Mouse (Mus musculus) hematopoietic stem cell, adult 5-6 weeks (primary cell): ENCODE data around the gene Gm3417. TPM values are rescaled to one million over a fixed set of nuclear protein-coding genes. Genes with fewer than 3 reads are reported as not detected.
"Not testable (repeated sequence)": the region's sequence is repeated elsewhere in the genome, so short reads cannot be mapped to it uniquely, and the experiment has no call there.

Experiments used
- ATAC-seq, 2 experiments: fragments of 125-278 bp in 1 of 2; replicated peaks in 1 of 2; 2 replicates each; pipeline ENCODE4 v1.8.0; 2016 to 2017; ENCODE audit warnings: inconsistent platforms in 2 of 2, mild to moderate bottlenecking in 2 of 2, moderate number of reproducible peaks in 2 of 2, low read depth in 1 of 2, moderate TSS enrichment in 1 of 2; ENCODE audit not compliant: low FRiP score in 2 of 2, poor library complexity in 2 of 2, severe bottlenecking in 2 of 2, insufficient read depth in 1 of 2, low TSS enrichment in 1 of 2
- total RNA-seq: library from RNA; stranded (forward); fragments of 172-1452, 232-1000 nt; gene quantifications from 2 replicates; pipeline ENCODE4 v1.2.3, GENCODE M21; 2017

Gene Gm3417
- not detected in 2 replicates for total RNA-seq

- ATAC-seq = peak; percentile 86 to 94
These were observed at the start of gene Gm3417, which contains the start of gene 9030025P20Rik for GRCm38 (mm10) chr17:14978362-14979038. Gene Gm3417, minus strand, starts transcription at chr17:14978790. Gene 9030025P20Rik, plus strand, starts transcription at chr17:14978468.

- ATAC-seq = not testable (repeated sequence)
These were observed 46.9 kb upstream of the Gm3417 start for GRCm38 (mm10) chr17:15025513-15025912.

GRCm38 (mm10) chr17:15024502-15025193 is 46.1 kb upstream of the Gm3417 start:
- peak; percentile 65 to 67 for ATAC-seq

GRCm38 (mm10) chr17:15023878-15024492 is 45.4 kb upstream of the Gm3417 start:
- 0 out of 4 replicates have a peak, but pooled peaks of 1 of the 2 experiments have one; percentile 0 for ATAC-seq

DNA sequence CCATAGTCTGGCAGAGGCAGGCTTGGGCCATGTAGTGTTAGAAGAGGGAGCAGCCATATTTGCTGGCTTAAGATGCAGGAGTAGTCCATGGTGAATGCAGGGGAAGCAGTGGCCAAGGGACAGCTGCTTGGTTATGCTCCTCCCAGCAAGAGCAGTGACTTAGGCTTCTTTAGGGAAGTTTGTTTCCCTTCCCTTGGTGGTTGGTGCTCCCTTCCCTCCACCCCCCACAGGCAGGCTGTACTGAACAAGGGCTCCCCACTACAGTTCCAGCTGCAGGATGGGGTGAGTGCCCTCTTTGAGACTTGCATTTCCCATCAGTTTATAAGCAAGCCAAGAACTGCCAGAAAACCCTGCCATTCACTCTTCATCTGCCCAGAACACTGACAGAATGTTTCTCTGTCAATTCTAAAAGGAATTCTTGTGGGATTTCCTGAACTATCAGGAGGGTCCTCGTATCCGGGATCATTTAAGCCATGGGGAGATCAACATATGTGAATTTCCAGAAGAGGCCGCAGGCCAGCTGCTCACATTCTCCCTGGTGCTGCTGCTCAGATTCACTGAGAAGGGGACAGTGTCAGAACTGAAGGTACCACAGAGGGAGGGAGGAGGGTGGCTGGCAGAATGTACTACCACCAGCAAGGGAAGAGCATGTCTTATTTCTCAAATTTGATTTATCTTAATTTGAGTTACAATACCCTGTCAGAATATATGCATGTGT is 43.1 kb upstream of the Gm3417 start:
- peak; percentile 57 to 61 for ATAC-seq

GRCm38 (mm10) chr17:15009706-15010413 is 31.3 kb upstream of the Gm3417 start, which contains the start of gene Gm3435:
Gene Gm3435, plus strand, starts transcription at chr17:15010176.
- peak; percentile 88 to 95 for ATAC-seq

DNA sequence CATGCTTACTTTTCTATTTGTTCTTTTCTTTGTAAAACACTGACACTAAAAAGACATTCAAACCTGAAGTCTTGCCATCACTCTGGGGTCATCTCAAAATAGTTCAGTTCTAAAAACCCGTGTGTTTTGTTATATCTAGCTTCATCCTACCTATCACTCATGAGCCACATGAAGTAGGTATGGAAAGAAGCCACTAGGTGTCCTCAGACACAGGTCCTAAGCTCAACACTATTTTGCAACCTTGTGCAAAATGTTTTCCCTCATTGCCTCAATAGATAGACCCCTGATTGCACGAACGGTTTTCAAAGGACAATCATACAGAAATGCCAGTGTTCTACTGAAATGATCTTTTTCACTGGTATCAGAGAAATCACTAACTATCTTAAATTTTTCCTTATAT is 30.5 kb upstream of the Gm3417 start:
- ATAC-seq = peak; percentile 72 to 73

GRCm38 (mm10) chr17:15000047-15000446 is 21.5 kb upstream of the Gm3417 start:
- ATAC-seq = peak in 1 of 2 experiments; percentile 29; a peak in 1 of 4 replicates

DNA sequence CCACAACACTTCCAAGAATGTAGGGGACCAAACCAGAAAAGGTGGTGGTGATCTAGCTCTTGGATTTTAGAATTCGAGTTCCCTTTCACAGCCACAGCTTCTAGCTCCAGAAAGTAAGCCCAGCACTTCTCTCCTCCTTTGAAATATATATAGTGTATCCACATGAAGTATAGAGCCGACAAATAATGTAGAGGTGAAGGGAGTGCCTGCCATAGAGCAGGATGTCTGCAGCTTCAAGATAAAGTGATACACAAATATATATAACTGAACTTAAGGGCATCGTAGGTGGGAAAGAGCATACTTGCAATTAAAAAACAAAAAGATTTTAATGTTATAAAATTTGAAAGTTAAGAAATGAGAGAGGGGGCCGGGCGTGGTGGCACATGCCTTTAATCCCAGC is 15.6 kb upstream of the Gm3417 start:
- not testable (repeated sequence) for ATAC-seq

GRCm38 (mm10) chr17:14993139-14993832 is 14.7 kb upstream of the Gm3417 start:
- ATAC-seq = peak; percentile 68 to 71

GRCm38 (mm10) chr17:14992522-14993138 is 14.0 kb upstream of the Gm3417 start:
- peak in 1 of 2 experiments; percentile 2; a peak in 1 of 4 replicates for ATAC-seq

GRCm38 (mm10) chr17:14990116-14990702 is 11.6 kb upstream of the Gm3417 start:
- peak; percentile 27 to 67; a peak in 3 of 4 replicates for ATAC-seq

DNA sequence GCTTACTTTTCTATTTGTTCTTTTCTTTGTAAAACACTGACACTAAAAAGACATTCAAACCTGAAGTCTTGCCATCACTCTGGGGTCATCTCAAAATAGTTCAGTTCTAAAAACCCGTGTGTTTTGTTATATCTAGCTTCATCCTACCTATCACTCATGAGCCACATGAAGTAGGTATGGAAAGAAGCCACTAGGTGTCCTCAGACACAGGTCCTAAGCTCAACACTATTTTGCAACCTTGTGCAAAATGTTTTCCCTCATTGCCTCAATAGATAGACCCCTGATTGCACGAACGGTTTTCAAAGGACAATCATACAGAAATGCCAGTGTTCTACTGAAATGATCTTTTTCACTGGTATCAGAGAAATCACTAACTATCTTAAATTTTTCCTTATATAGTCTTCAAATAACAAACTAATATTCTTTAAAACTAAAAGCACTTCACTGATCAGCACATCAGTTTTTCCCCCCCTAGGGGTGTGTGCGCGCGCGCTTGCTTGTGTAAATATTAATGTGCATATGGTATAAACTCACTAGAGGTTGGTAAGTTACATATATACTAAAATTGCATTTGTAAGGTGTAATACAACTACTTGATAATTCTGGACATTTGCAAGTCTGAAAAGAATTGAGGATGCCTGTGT is 750 bp downstream of the Gm3417 start:
- ATAC-seq = peak; percentile 71 to 72

GRCm38 (mm10) chr17:14968373-14968913 is 10.1 kb downstream of the Gm3417 start:
- peak in 1 of 2 experiments; percentile 31; a peak in 2 of 4 replicates for ATAC-seq
